Mouse (Mus musculus): ENCODE data around the gene Ddb2.

DNA sequence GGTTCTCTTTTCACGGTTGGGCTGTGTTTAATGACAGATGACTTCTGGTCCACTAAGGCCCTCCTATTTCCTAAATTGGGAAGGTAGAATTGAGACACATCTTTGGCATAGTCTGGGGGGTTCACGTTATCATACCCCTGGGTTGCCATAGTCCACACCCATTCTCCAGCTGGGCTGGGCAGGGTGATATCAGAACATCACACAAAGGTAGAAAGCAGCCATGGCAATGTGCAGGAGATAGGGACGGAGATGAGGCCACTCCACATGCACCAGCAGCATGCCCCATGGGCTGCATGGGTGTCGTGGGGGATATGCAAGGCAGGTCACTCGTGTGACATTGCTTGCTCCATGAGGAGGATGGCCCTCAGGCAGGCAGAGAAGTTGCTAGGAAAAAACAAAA lies 73.2 kb downstream of the Ddb2 start:
- no peak for TF ChIP-seq EP300 (optimal IDR thresholded peaks at IDR 0.05)
- no peak for TF ChIP-seq CTCF (IDR thresholded peaks at IDR 0.05; ENCODE audit: low read depth)

All from stomach, postnatal 0 days (tissue).